Mouse (Mus musculus): ENCODE measurements around the gene Erbb2. TPM values are rescaled to one million over a fixed set of nuclear protein-coding genes. Genes with fewer than 3 reads are reported as not detected.

Erbb2 gene
- polyA plus RNA-seq, 1 experiment from 2014 or later, result 33.5 TPM

DNA sequence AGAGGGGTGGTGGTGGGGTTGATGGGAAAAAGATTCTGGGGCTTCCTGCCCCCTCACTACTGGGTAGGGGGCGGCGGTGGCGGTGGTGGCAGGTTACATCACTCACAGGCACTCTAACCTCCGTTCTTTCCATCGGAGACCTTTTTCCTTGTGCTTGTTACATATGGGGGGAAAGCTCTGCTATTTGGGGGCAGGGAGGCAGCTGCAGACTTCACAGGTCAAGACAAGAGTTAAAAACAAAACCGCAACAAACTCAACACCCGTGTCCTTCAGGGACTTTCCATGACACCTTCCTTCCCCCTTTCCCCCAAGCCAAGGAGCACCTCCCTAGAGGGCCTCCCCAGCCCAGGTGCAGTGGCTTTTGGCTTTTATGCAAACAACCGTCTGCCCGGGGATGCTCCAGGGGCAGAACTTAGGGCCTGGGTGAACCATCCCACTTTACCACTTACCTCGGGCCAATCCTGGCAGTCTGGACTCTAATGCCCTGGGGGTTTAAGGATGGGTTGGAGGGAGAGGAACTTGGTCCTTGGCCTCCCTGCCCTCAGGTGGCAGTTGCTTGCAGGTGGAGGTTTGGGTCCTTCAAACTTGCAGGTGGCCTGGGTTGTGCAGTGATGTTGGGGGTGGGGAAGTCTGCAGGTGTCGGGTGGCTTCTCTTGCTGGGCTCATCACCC, 46.9 kb downstream of the Erbb2 start:
- peaks cover 6% of the 10 kb centered on the region; the same call in 1 of the 2 replicates for H3K4me1 ChIP-seq (replicated peaks; ENCODE audit: control insufficient read depth, insufficient read depth, low read length)
- H3K9ac ChIP-seq (ENCODE audit: low read length), result no peak overlapping the region
- H3K4me2 ChIP-seq (ENCODE audit: low read length), result no peak overlapping the region
- H3K9me3 ChIP-seq (ENCODE audit: control insufficient read depth, low read length), result no peaks in the 10 kb centered on the region
- no peak for ATAC-seq (replicated peaks; ENCODE audit: low FRiP score, low TSS enrichment, low read depth)
- no peak for DNase-seq (ENCODE audit: low spot score)
- peaks cover 20% of the 10 kb centered on the region for H3K27me3 ChIP-seq (replicated peaks; ENCODE audit: control insufficient read depth, insufficient read depth, low read length)
- 26% methylated on average over 11 of the region's 11 CpGs for WGBS
- no peak overlapping the region for H3K4me3 ChIP-seq (ENCODE audit: low read depth, low read length)
- no peak overlapping the region for H3K27ac ChIP-seq (ENCODE audit: low read depth)
- H3K36me3 ChIP-seq (ENCODE audit: control insufficient read depth, insufficient read depth, low read length), result peaks cover 3% of the 10 kb centered on the region; the same call in 1 of the 2 replicates

- WGBS, result 80% methylated on average over 9 of the region's 9 CpGs
Observed at GRCm38 (mm10) chr11:98459860-98460259, 47.6 kb downstream of the Erbb2 start.

GRCm38 (mm10) chr11:98461109-98461720, 48.9 kb downstream of the Erbb2 start:
- Histone ChIP-seq H3K4me2 (ENCODE audit: low read length) (no peak overlapping the region), H3K9ac (ENCODE audit: low read length) (no peak overlapping the region), H3K27me3 (replicated peaks; ENCODE audit: control insufficient read depth, insufficient read depth, low read length) (peaks cover 20% of the 10 kb centered on the region), H3K27ac (ENCODE audit: low read depth) (no peak overlapping the region), H3K4me3 (ENCODE audit: low read depth, low read length) (no peak overlapping the region), H3K9me3 (ENCODE audit: control insufficient read depth, low read length) (no peaks in the 10 kb centered on the region), H3K4me1 (replicated peaks; ENCODE audit: control insufficient read depth, insufficient read depth, low read length) (peaks cover 6% of the 10 kb centered on the region; the same call in 1 of the 2 replicates), H3K36me3 (ENCODE audit: control insufficient read depth, insufficient read depth, low read length) (no peaks in the 10 kb centered on the region)
- DNase-seq (ENCODE audit: low spot score), result no peak
- no peak for ATAC-seq (replicated peaks; ENCODE audit: low FRiP score, low TSS enrichment, low read depth)
- 57% methylated on average over 6 of the region's 6 CpGs for WGBS

More at GRCm38 (mm10) chr11:98459860-98460259, 47.6 kb downstream of the Erbb2 start:
- ATAC-seq (replicated peaks; ENCODE audit: low FRiP score, low TSS enrichment, low read depth) (no peak), DNase-seq (ENCODE audit: low spot score) (no peak)
- Histone ChIP-seq H3K4me1 (replicated peaks; ENCODE audit: control insufficient read depth, insufficient read depth, low read length) (peaks cover 6% of the 10 kb centered on the region; the same call in 1 of the 2 replicates), H3K9ac (ENCODE audit: low read length) (no peak overlapping the region), H3K36me3 (ENCODE audit: control insufficient read depth, insufficient read depth, low read length) (peaks cover 3% of the 10 kb centered on the region; the same call in 1 of the 2 replicates), H3K27ac (ENCODE audit: low read depth) (no peak overlapping the region), H3K9me3 (ENCODE audit: control insufficient read depth, low read length) (no peaks in the 10 kb centered on the region), H3K4me3 (ENCODE audit: low read depth, low read length) (no peak overlapping the region), H3K4me2 (ENCODE audit: low read length) (no peak overlapping the region), H3K27me3 (replicated peaks; ENCODE audit: control insufficient read depth, insufficient read depth, low read length) (peaks cover 20% of the 10 kb centered on the region)

DNA sequence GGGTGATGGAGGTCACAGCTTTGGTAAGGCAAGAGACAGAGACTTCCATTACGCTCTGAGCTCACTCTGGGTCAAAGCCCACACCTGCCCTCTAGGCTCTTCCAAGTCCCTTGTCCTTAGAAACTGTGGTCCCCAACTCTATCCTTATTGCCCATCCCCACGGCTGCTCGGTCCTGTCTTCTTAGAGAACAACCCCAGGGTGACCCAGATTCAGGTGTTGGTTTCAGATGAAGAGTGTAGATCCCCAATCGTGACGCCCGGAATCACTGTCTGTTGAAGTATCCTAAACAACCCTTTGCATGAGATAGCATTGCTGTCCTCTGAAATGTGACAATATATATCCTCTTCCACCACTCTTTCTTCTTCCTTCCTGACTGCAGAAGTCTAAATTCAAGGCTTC, 50.0 kb downstream of the Erbb2 start:
- Histone ChIP-seq H3K4me3 (ENCODE audit: low read depth, low read length) (no peak overlapping the region), H3K27ac (ENCODE audit: low read depth) (no peak overlapping the region), H3K9me3 (ENCODE audit: control insufficient read depth, low read length) (no peaks in the 10 kb centered on the region), H3K4me2 (ENCODE audit: low read length) (no peak overlapping the region), H3K9ac (ENCODE audit: low read length) (no peak overlapping the region), H3K4me1 (replicated peaks; ENCODE audit: control insufficient read depth, insufficient read depth, low read length) (peaks cover 6% of the 10 kb centered on the region; the same call in 1 of the 2 replicates), H3K36me3 (ENCODE audit: control insufficient read depth, insufficient read depth, low read length) (no peaks in the 10 kb centered on the region), H3K27me3 (replicated peaks; ENCODE audit: control insufficient read depth, insufficient read depth, low read length) (peaks cover 20% of the 10 kb centered on the region)
- 86% methylated on average over 6 of the region's 6 CpGs for WGBS
- ATAC-seq (replicated peaks; ENCODE audit: low FRiP score, low TSS enrichment, low read depth) (no peak), DNase-seq (ENCODE audit: low spot score) (no peak)

- Histone ChIP-seq H3K9me3 (ENCODE audit: control insufficient read depth, low read length) (no peaks in the 10 kb centered on the region), H3K4me1 (replicated peaks; ENCODE audit: control insufficient read depth, insufficient read depth, low read length) (no peaks in the 10 kb centered on the region), H3K27ac (ENCODE audit: low read depth) (no peak overlapping the region), H3K9ac (ENCODE audit: low read length) (no peak overlapping the region), H3K4me3 (ENCODE audit: low read depth, low read length) (no peak overlapping the region), H3K27me3 (replicated peaks; ENCODE audit: control insufficient read depth, insufficient read depth, low read length) (peaks cover 12% of the 10 kb centered on the region), H3K36me3 (ENCODE audit: control insufficient read depth, insufficient read depth, low read length) (no peaks in the 10 kb centered on the region), H3K4me2 (ENCODE audit: low read length) (no peak overlapping the region)
- 84% methylated on average over 9 of the region's 9 CpGs for WGBS
- DNase-seq (ENCODE audit: low spot score) (no peak), ATAC-seq (replicated peaks; ENCODE audit: low FRiP score, low TSS enrichment, low read depth) (no peak)
Observed at GRCm38 (mm10) chr11:98463911-98464310, 51.6 kb downstream of the Erbb2 start.

DNA sequence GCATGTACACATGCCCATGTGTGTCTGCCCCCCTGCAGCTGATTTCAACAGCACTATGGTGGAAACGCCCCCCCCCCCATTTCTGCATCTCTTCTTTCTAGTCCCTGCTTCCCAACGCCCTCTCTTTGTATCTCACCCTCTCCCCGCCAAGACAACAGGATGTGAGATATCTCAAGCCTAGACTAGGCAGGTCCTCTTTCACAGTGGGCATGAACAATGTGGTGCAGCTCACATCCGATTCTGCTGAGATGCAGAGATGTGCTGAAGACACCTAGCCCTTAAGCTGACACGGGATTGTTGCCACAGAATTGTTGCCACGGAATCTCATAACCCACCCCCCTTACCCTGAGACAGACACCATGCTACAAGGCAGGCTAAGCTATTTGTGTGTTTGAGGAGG, 52.2 kb downstream of the Erbb2 start:
- ATAC-seq (replicated peaks; ENCODE audit: low FRiP score, low TSS enrichment, low read depth) (no peak), DNase-seq (ENCODE audit: low spot score) (no peak)
- WGBS, result 81% methylated on average over 6 of the region's 6 CpGs
- no peak overlapping the region for H3K4me3 ChIP-seq (ENCODE audit: low read depth, low read length)
- no peak overlapping the region for H3K9ac ChIP-seq (ENCODE audit: low read length)
- H3K4me2 ChIP-seq (ENCODE audit: low read length), result no peak overlapping the region
- no peaks in the 10 kb centered on the region for H3K36me3 ChIP-seq (ENCODE audit: control insufficient read depth, insufficient read depth, low read length)
- no peaks in the 10 kb centered on the region for H3K4me1 ChIP-seq (replicated peaks; ENCODE audit: control insufficient read depth, insufficient read depth, low read length)
- H3K9me3 ChIP-seq (ENCODE audit: control insufficient read depth, low read length), result no peaks in the 10 kb centered on the region
- no peak overlapping the region for H3K27ac ChIP-seq (ENCODE audit: low read depth)
- H3K27me3 ChIP-seq (replicated peaks; ENCODE audit: control insufficient read depth, insufficient read depth, low read length), result peaks cover 6% of the 10 kb centered on the region

- Histone ChIP-seq H3K4me1 (replicated peaks; ENCODE audit: control insufficient read depth, insufficient read depth, low read length) (peaks cover 9% of the 10 kb centered on the region), H3K9ac (ENCODE audit: low read length) (no peak overlapping the region), H3K4me2 (ENCODE audit: low read length) (no peak overlapping the region), H3K27ac (ENCODE audit: low read depth) (no peak overlapping the region), H3K9me3 (ENCODE audit: control insufficient read depth, low read length) (no peaks in the 10 kb centered on the region), H3K4me3 (ENCODE audit: low read depth, low read length) (no peak overlapping the region), H3K36me3 (ENCODE audit: control insufficient read depth, insufficient read depth, low read length) (no peaks in the 10 kb centered on the region), H3K27me3 (replicated peaks; ENCODE audit: control insufficient read depth, insufficient read depth, low read length) (no peaks in the 10 kb centered on the region)
- no peak for DNase-seq (ENCODE audit: low spot score)
- WGBS, result 64% methylated on average over 22 of the region's 22 CpGs
- no peak for ATAC-seq (replicated peaks; ENCODE audit: low FRiP score, low TSS enrichment, low read depth)
Observed at GRCm38 (mm10) chr11:98469761-98470714, 57.8 kb downstream of the Erbb2 start.

DNA sequence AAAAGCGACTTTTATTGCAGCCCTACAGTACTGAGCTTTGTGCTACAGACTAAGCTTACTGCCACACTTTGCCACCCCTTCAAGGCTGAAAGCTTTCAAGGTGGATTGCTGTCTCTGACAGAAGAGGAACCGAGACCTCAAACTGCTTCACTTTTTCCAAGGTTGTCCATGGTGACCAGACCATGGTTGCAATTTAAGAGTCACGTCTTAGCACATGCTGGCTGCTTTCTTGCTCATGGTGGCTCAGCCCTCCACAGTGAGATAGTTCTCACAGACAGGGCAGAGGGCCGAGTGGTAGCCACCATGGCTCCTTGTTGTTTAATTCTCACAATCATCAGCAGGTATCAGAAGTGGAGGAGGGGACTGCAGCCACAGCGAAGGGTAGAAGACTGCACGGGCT, 58.5 kb downstream of the Erbb2 start:
- no peak for ATAC-seq (replicated peaks; ENCODE audit: low FRiP score, low TSS enrichment, low read depth)
- 73% methylated on average over 6 of the region's 6 CpGs for WGBS

More for the DNA sequence above, 58.5 kb downstream of the Erbb2 start:
- Histone ChIP-seq H3K4me2 (ENCODE audit: low read length) (no peak overlapping the region), H3K27me3 (replicated peaks; ENCODE audit: control insufficient read depth, insufficient read depth, low read length) (no peaks in the 10 kb centered on the region), H3K9ac (ENCODE audit: low read length) (no peak overlapping the region), H3K9me3 (ENCODE audit: control insufficient read depth, low read length) (no peaks in the 10 kb centered on the region), H3K4me3 (ENCODE audit: low read depth, low read length) (no peak overlapping the region), H3K36me3 (ENCODE audit: control insufficient read depth, insufficient read depth, low read length) (no peaks in the 10 kb centered on the region), H3K4me1 (replicated peaks; ENCODE audit: control insufficient read depth, insufficient read depth, low read length) (peaks cover 9% of the 10 kb centered on the region), H3K27ac (ENCODE audit: low read depth) (no peak overlapping the region)
- no peak for DNase-seq (ENCODE audit: low spot score)

All from intestine, embryonic 14.5 days (tissue).